Mouse (Mus musculus) kidney, adult 2 months (tissue): ENCODE measurements around the gene Ryr3. TPM values are rescaled to one million over a fixed set of nuclear protein-coding genes. Genes with fewer than 3 reads are reported as not detected.

ENCODE experiments used
- DNase-seq: peaks from one replicate; pipeline ENCODE4 v3.0.0; 2021
- H3K27ac ChIP-seq: fragments of 200-500 bp; 2 replicates; pipeline ENCODE4 v1.5.1; 2012; ENCODE audit warnings: low read depth, low read length, control low read depth, inconsistent platforms; ENCODE audit not compliant: insufficient read depth
- H3K27me3 ChIP-seq: fragments of 200-500 bp; replicated peaks from 2 replicates; pipeline ENCODE4 v1.6.1; 2012; ENCODE audit warnings: mild to moderate bottlenecking, moderate library complexity, low read length, inconsistent platforms; ENCODE audit not compliant: control insufficient read depth, insufficient read depth
- H3K36me3 ChIP-seq: fragments of 200-500 bp; 2 replicates; pipeline ENCODE4 v1.6.1; 2012; ENCODE audit warnings: mild to moderate bottlenecking, moderate library complexity, low read length, inconsistent platforms; ENCODE audit not compliant: control insufficient read depth, insufficient read depth
- H3K4me1 ChIP-seq: fragments of 200-500 bp; 2 replicates; pipeline ENCODE4 v1.6.1; 2011; ENCODE audit warnings: low read length; ENCODE audit not compliant: control insufficient read depth, insufficient read depth
- H3K4me3 ChIP-seq: fragments of 200-500 bp; 2 replicates; pipeline ENCODE4 v1.5.1; 2011; ENCODE audit warnings: mild to moderate bottlenecking, low read depth, low read length, control low read depth; ENCODE audit not compliant: insufficient read depth
- CTCF ChIP-seq: fragments of 200-500 bp; conservative IDR thresholded peaks from 2 replicates; pipeline ENCODE4 v1.5.1; 2011; ENCODE audit warnings: low read depth, mild to moderate bottlenecking, control low read depth, low read length, moderate library complexity, mixed read lengths; ENCODE audit not compliant: insufficient read depth, insufficient read length
- POLR2A ChIP-seq: fragments of 200-500 bp; IDR thresholded peaks from one replicate; pipeline ENCODE4 v1.6.1; 2011; ENCODE audit warnings: low read depth, low read length, control low read depth
- WGBS: fragments of 180-500 bp; shearing (Covaris S2); methylation state at CpG from one replicate; pipeline ENCODE4 v1.1.7; 2018; 5-methylcytosine and 5-hydroxymethylcytosine counted together
- polyA plus RNA-seq: library from polyadenylated mRNA; depleted of rRNA; stranded (reverse); fragments of >200 nt; gene quantifications from 2 replicates; pipeline ENCODE4 v1.2.3, GENCODE M21; 2012

Gene Ryr3
- polyA plus RNA-seq, 1 experiment = 0.08 TPM

DNA sequence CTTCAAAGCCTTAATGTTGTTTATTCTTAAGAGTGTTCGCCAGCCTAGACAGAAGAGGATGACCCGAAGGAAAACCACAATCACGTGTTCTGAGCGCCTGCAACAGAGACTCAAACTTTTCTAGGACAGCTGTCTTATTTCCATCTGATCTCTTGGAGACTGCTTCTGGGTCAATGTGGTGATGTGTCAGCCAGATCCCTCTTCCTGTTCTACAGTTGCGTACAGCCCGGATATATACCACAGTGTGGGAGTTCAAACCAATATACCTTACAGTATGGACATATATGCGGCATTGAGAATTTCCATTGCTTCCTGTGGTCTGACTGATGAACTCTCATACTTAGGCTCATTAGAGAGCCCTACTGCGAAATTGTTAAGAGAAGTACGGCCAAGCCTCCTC is 7.6 kb downstream of the Ryr3 start:
- TF ChIP-seq POLR2A (no peak), CTCF (no peak)
- WGBS = 83% methylated on average over 9 of the region's 9 CpGs
- no peaks in the 10 kb centered on the region for H3K4me1 ChIP-seq

DNA sequence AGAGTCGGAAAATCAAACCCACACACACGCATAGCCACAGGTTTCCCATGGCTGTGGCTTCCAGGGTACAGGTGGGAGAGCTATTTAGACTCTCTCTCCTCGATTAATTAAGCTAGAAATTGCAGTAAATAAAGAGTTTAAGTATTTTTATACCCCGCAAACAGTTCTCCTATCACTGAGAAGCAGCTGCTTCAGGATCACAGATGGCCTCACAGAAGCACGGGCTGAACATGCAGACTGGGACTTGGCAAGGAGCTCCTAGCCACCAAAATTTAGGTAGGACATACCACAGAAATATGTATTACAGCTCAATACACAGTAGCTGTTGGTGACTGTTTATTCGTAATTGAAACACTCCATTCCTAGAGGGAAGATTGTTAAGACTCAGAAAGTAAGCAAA is 14.0 kb downstream of the Ryr3 start:
- Histone ChIP-seq H3K27me3 (no peaks in the 10 kb centered on the region), H3K36me3 (no peaks in the 10 kb centered on the region), H3K27ac (no peak overlapping the region), H3K4me3 (no peak overlapping the region), H3K4me1 (no peaks in the 10 kb centered on the region)
- 78% methylated on average over 6 of the region's 6 CpGs for WGBS
- no peak for DNase-seq
- TF ChIP-seq POLR2A (no peak), CTCF (no peak)

More for the DNA sequence above, 7.6 kb downstream of the Ryr3 start:
- no peak overlapping the region for H3K27ac ChIP-seq
- no peaks in the 10 kb centered on the region for H3K36me3 ChIP-seq
- no peaks in the 10 kb centered on the region for H3K27me3 ChIP-seq
- no peak for DNase-seq
- H3K4me3 ChIP-seq = no peak overlapping the region

DNA sequence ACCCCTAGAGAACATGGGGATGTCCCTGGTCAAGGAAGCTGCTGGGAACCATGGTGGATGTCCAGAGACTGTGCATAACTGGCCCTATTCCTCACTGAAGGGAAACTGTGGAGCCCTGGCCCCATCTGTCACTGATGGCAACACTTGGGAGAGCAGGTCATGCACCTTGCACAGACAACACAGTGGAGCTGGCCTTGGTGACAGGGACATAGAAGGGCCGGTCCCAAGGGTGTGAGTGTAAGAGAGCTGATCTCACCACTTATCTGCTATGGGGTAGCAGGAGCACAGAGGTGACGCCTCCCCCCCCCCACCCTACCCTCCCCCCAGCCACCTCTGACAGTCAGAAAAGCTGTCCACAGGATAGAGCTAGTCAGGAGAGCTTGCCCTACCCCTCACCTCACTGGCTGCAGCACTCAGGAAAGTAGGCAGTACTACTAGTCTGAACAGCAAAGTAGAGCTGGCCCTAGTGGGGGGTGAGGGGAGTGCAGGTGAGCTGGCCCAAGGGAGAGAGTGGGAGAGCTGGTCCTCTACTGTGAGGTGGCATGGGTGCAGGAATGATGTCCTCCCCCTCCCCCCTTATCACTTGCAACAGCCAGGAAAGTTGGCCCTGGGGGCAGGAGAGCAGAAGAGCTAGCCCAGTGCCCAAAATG is 17.7 kb downstream of the Ryr3 start:
- Histone ChIP-seq H3K4me3 (no peak overlapping the region), H3K36me3 (no peaks in the 10 kb centered on the region), H3K27me3 (no peaks in the 10 kb centered on the region), H3K27ac (no peak overlapping the region), H3K4me1 (no peaks in the 10 kb centered on the region)
- TF ChIP-seq CTCF (no peak), POLR2A (no peak)
- DNase-seq = no peak
- 74% methylated on average over 2 of the region's 2 CpGs for WGBS

DNA sequence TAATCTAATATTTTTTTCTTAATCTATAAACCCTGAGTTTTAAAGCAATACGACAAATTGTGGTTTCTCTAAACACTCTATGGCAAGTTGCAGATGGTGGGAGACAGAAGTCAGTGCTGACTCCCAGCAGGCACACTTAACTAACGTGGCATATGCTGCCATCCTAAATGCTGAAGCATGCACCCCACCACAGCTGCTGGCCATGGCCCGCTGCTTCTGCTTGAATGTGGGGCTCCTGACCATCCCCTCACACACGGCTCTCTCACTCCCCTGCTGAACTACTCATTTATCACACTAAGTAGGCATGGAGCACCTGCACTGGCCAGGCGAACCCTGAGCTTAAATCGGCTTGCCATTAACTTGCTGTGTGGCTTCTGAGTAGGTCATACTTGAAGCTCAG is 29.7 kb downstream of the Ryr3 start:
- no peak for TF ChIP-seq CTCF
- H3K36me3 ChIP-seq = no peaks in the 10 kb centered on the region
- H3K4me1 ChIP-seq = no peaks in the 10 kb centered on the region
- no peak overlapping the region for H3K4me3 ChIP-seq
- no peak overlapping the region for H3K27ac ChIP-seq
- no peaks in the 10 kb centered on the region; the same call in 1 of the 2 replicates for H3K27me3 ChIP-seq
- 44% methylated on average over 6 of the region's 6 CpGs for WGBS
- no peak for DNase-seq

DNA sequence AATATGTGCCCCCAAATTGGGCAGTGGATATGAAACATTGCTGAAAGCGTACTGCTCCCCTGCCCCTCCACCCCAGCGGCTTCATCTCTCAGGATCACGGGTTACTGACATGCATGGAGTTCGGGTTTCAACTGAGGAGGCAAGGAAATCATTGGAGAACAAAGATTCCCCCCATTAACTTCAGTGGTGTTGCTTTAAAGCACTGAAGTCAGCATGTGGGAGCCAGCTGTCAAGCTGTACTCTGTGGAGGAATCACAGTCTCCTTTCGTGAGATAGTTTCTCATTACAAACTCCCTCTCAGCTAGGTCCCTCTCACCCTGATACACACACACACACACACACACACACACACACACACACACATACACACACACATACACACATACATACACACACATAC is 35.2 kb downstream of the Ryr3 start:
- Histone ChIP-seq H3K4me3 (no peak overlapping the region), H3K27me3 (no peaks in the 10 kb centered on the region; the same call in 1 of the 2 replicates), H3K4me1 (no peaks in the 10 kb centered on the region), H3K36me3 (no peaks in the 10 kb centered on the region), H3K27ac (no peak overlapping the region)
- DNase-seq = no peak
- whole genome bisulfite sequencing = 19% methylated on average over 5 of the region's 5 CpGs
- no peak for TF ChIP-seq POLR2A
- no peak for TF ChIP-seq CTCF

DNA sequence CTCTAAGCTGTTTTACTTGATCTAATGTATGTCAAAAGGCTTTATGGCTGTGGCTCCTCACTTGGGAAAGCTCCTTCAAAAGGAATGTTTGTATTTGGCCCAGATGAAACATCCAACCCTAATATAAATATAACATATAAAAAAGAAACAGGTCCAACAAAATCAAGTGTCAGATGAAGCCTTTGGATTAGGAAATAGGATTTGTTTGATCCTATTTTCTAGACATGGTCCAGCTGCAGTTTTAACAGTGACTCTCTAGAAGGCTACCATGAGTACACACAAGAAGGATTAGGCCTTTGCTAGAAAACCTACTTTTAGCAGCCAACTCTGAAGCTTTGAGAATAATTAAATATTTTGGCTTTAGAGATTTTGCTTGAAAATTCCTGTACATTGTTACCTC is 38.8 kb downstream of the Ryr3 start:
- Histone ChIP-seq H3K36me3 (no peaks in the 10 kb centered on the region), H3K4me3 (no peak overlapping the region), H3K4me1 (no peaks in the 10 kb centered on the region), H3K27ac (no peak overlapping the region), H3K27me3 (no peaks in the 10 kb centered on the region; the same call in 1 of the 2 replicates)
- DNase-seq = no peak
- no peak for TF ChIP-seq CTCF
- no peak for TF ChIP-seq POLR2A

DNA sequence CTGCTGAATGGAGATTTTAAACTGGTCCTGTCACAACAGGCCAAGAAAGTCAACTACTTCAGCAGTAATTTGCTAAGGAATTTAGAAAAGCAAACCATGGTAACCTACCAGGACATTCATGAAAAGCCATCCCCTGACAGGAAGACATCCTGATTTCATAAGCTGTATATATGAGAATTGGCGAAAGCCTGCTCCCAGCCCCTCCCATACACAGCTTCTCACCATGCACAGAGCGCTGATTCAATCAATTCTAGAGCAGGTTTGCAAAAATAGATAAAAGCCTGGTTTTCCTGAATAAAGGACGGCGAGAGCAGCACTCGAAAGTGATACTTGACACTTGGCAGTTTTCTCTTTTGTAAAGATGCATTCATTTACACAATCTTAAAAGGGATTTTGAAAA is 40.6 kb downstream of the Ryr3 start:
- Histone ChIP-seq H3K36me3 (no peaks in the 10 kb centered on the region), H3K27me3 (no peaks in the 10 kb centered on the region), H3K4me3 (no peak overlapping the region), H3K4me1 (no peaks in the 10 kb centered on the region), H3K27ac (no peak overlapping the region)
- no peak for DNase-seq
- TF ChIP-seq POLR2A (no peak), CTCF (no peak)
- 82% methylated on average over 5 of the region's 5 CpGs for WGBS

DNA sequence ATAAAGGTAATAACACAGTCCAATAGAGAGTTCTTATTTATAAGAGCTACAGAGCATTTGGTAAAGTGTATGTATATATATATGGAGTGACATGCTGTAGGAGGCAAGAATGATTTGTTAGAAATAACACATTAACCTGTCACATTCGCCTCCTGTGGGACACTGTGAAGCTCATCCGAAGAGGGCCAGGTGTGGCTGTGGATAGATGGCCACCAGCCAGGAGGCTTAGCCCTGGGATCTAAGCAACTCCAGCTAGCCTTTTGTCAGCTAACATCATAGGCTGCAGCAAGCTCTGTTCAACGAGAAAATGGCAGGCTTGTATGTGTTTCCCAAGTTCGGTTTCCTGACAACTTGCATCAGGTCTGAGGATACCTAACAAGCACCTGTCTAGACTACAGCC is 48.8 kb downstream of the Ryr3 start:
- Histone ChIP-seq H3K27ac (no peak overlapping the region), H3K36me3 (no peaks in the 10 kb centered on the region), H3K27me3 (no peaks in the 10 kb centered on the region), H3K4me1 (no peaks in the 10 kb centered on the region), H3K4me3 (no peak overlapping the region)
- no peak for DNase-seq
- no peak for TF ChIP-seq POLR2A
- TF ChIP-seq CTCF = no peak
- WGBS = 77% methylated on average over 4 of the region's 4 CpGs
